Mouse (Mus musculus): ENCODE data around the gene Mmd2. TPM values are rescaled to one million over a fixed set of nuclear protein-coding genes. Genes with fewer than 3 reads are reported as not detected.

The Mmd2 gene
- total RNA-seq, 2 experiments from 2014 or later = 103 to 104 TPM

GRCm38 (mm10) chr5:142604379-142604778 is 4.2 kb downstream of the Mmd2 start:
- TF ChIP-seq CTCF (IDR thresholded peaks at IDR 0.05) = no peak
- intact Hi-C loops (cut with DNase I) = no loop called here
- Histone ChIP-seq H3K27ac (no peak overlapping the region), H3K4me3 (no peak overlapping the region)
- DNase-seq (ENCODE audit: extremely low spot score in 1 of 2, low spot score in 2 of 2) = no peak

GRCm38 (mm10) chr5:142597648-142598390 is 10.8 kb downstream of the Mmd2 start:
- intact Hi-C loops (cut with DNase I) = no loop called here
- H3K27ac ChIP-seq = no peak overlapping the region

GRCm38 (mm10) chr5:142596723-142597122 is 11.9 kb downstream of the Mmd2 start:
- no peak for DNase-seq (ENCODE audit: extremely low spot score in 1 of 2, low spot score in 2 of 2)
- Histone ChIP-seq H3K4me3 (no peak overlapping the region), H3K27ac (no peak overlapping the region)
- no peak for TF ChIP-seq CTCF (IDR thresholded peaks at IDR 0.05)
- intact Hi-C loops (cut with DNase I) = no loop called here

More at GRCm38 (mm10) chr5:142597648-142598390, 10.8 kb downstream of the Mmd2 start:
- H3K4me3 ChIP-seq = no peak overlapping the region
- no peak for TF ChIP-seq CTCF (IDR thresholded peaks at IDR 0.05)
- DNase-seq (ENCODE audit: extremely low spot score in 1 of 2, low spot score in 2 of 2) = no peak

- intact Hi-C loops (cut with DNase I) = no loop called here
- DNase-seq (ENCODE audit: extremely low spot score in 1 of 2, low spot score in 2 of 2) = no peak
- peak overlapping the region; percentile 48; the same call in 1 of the 2 replicates for H3K27ac ChIP-seq
- H3K4me3 ChIP-seq = no peak overlapping the region
- TF ChIP-seq CTCF (IDR thresholded peaks at IDR 0.05) = no peak
Observed at GRCm38 (mm10) chr5:142595698-142596097, 12.9 kb downstream of the Mmd2 start.

GRCm38 (mm10) chr5:142590953-142591616 is 17.5 kb downstream of the Mmd2 start:
- Histone ChIP-seq H3K27ac (no peak overlapping the region), H3K4me3 (no peak overlapping the region)
- DNase-seq (ENCODE audit: extremely low spot score in 1 of 2, low spot score in 2 of 2) = no peak
- no peak for TF ChIP-seq CTCF (IDR thresholded peaks at IDR 0.05)
- intact Hi-C loops (cut with DNase I) = no loop called here

- no peak overlapping the region for H3K4me3 ChIP-seq
- peak; percentile 52 to 67 for DNase-seq (ENCODE audit: extremely low spot score in 1 of 2, low spot score in 2 of 2)
- intact Hi-C loops (cut with DNase I) = no loop called here
- peak overlapping the region; percentile 63 for H3K27ac ChIP-seq
- TF ChIP-seq CTCF (IDR thresholded peaks at IDR 0.05) = no peak; the same call in 1 of the 2 replicates
Observed at GRCm38 (mm10) chr5:142583616-142584126, 24.9 kb downstream of the Mmd2 start.

GRCm38 (mm10) chr5:142581517-142581916 is 27.1 kb downstream of the Mmd2 start:
- Histone ChIP-seq H3K4me3 (no peak overlapping the region), H3K27ac (no peak overlapping the region)
- DNase-seq (ENCODE audit: extremely low spot score in 1 of 2, low spot score in 2 of 2) = peak; percentile 66
- peak; percentile 82 for TF ChIP-seq CTCF (IDR thresholded peaks at IDR 0.05)
- intact Hi-C loops (cut with DNase I) = loop anchor here (1.0 kb wide), 1 partner anchor 39 kb away; no protein-coding TSS in a partner anchor

- Histone ChIP-seq H3K4me3 (no peak overlapping the region), H3K27ac (no peak overlapping the region)
- no peak for DNase-seq (ENCODE audit: extremely low spot score in 1 of 2, low spot score in 2 of 2)
- intact Hi-C loops (cut with DNase I) = loop anchor here (5.0 kb wide), 1 partner anchor 139 kb away; no protein-coding TSS in a partner anchor
- TF ChIP-seq CTCF (IDR thresholded peaks at IDR 0.05) = peak; percentile 17
Observed at GRCm38 (mm10) chr5:142578192-142578591, 30.4 kb downstream of the Mmd2 start.

- no peak for DNase-seq (ENCODE audit: extremely low spot score in 1 of 2, low spot score in 2 of 2)
- no peak overlapping the region for H3K27ac ChIP-seq
- no peak overlapping the region for H3K4me3 ChIP-seq
- no peak for TF ChIP-seq CTCF (IDR thresholded peaks at IDR 0.05)
- intact Hi-C loops (cut with DNase I) = loop anchor here (5.0 kb wide), 1 partner anchor 140 kb away; no protein-coding TSS in a partner anchor
Observed at GRCm38 (mm10) chr5:142576832-142577231, 31.8 kb downstream of the Mmd2 start.

- intact Hi-C loops (cut with DNase I) = loop anchor here (5.0 kb wide), 1 partner anchor 143 kb away; no protein-coding TSS in a partner anchor
- Histone ChIP-seq H3K27ac (no peak overlapping the region), H3K4me3 (no peak overlapping the region)
- DNase-seq (ENCODE audit: extremely low spot score in 1 of 2, low spot score in 2 of 2) = no peak
- no peak for TF ChIP-seq CTCF (IDR thresholded peaks at IDR 0.05)
Observed at GRCm38 (mm10) chr5:142574323-142575057, 34.1 kb downstream of the Mmd2 start.

GRCm38 (mm10) chr5:142564606-142565005 is 44.0 kb downstream of the Mmd2 start:
- no peak overlapping the region for H3K4me3 ChIP-seq
- H3K27ac ChIP-seq = no peak overlapping the region
- no peak for DNase-seq (ENCODE audit: extremely low spot score in 1 of 2, low spot score in 2 of 2)
- no peak for TF ChIP-seq CTCF (IDR thresholded peaks at IDR 0.05)
- intact Hi-C loops (cut with DNase I) = no loop called here
